Mouse (Mus musculus) embryonic facial prominence, embryonic 14.5 days (tissue): ENCODE data around the gene Rin1. TPM values are rescaled to one million over a fixed set of nuclear protein-coding genes. Genes with fewer than 3 reads are reported as not detected.

Experiments
- ATAC-seq: fragments of 200-750 bp; cut with Nextera tagmentation; 2 replicates; pipeline ENCODE4 v1.8.0; 2017; ENCODE audit warnings: low read depth, moderate number of reproducible peaks, moderate TSS enrichment
- DNase-seq: peaks from one replicate; pipeline ENCODE4 v3.0.0-alpha.2; 2015; ENCODE audit warnings: low spot score
- H3K27ac ChIP-seq: fragments of 300-500 bp; sonication (generic); replicated peaks from 2 replicates; pipeline ENCODE4 v1.5.1; 2014; ENCODE audit warnings: low read depth, mild to moderate bottlenecking, low read length, moderate library complexity
- H3K27me3 ChIP-seq: fragments of 300-500 bp; sonication (generic); replicated peaks from 2 replicates; pipeline ENCODE4 v1.6.1; 2014; ENCODE audit warnings: low read length; ENCODE audit not compliant: control insufficient read depth, insufficient read depth
- H3K36me3 ChIP-seq: fragments of 300-500 bp; sonication (generic); 2 replicates; pipeline ENCODE4 v1.6.1; 2014; ENCODE audit warnings: low read length, mixed read lengths; ENCODE audit not compliant: control insufficient read depth, insufficient read depth
- H3K4me1 ChIP-seq: fragments of 300-500 bp; sonication (generic); 2 replicates; pipeline ENCODE4 v1.6.1; 2014; ENCODE audit warnings: antibody characterized with exemption, low read length; ENCODE audit not compliant: control insufficient read depth, insufficient read depth
- H3K4me2 ChIP-seq: fragments of 300-500 bp; sonication (generic); 2 replicates; pipeline ENCODE4 v1.6.1; 2014; ENCODE audit warnings: low read depth, mild to moderate bottlenecking, low read length, moderate library complexity, mixed read lengths
- H3K4me3 ChIP-seq: fragments of 300-500 bp; sonication (generic); 2 replicates; pipeline ENCODE4 v1.5.1; 2014; ENCODE audit warnings: low read depth, mild to moderate bottlenecking, low read length
- H3K9ac ChIP-seq: fragments of 300-500 bp; sonication (generic); 2 replicates; pipeline ENCODE4 v1.6.1; 2014; ENCODE audit warnings: low read depth, mild to moderate bottlenecking, low read length, moderate library complexity, mixed read lengths
- H3K9me3 ChIP-seq: fragments of 300-500 bp; sonication (generic); 2 replicates; pipeline ENCODE4 v1.6.1; 2016; ENCODE audit warnings: low read length; ENCODE audit not compliant: control insufficient read depth
- WGBS: fragments of 180-500 bp; shearing (Covaris S2); extraction: QIAGEN DNeasy Blood & Tissue Kit; methylation state at CpG from one replicate; pipeline ENCODE4 v1.1.7; 2014; 5-methylcytosine and 5-hydroxymethylcytosine counted together
- polyA plus RNA-seq: library from polyadenylated mRNA; unstranded; fragments of >200 nt; fragmentation: Nextera tagmentation; extraction: Ambion mirVana; gene quantifications from 2 replicates; pipeline ENCODE4 v1.2.1, GENCODE M21; 2014

Gene Rin1
- polyA plus RNA-seq, 1 experiment from 2014 or later, result 3.0 TPM

DNA sequence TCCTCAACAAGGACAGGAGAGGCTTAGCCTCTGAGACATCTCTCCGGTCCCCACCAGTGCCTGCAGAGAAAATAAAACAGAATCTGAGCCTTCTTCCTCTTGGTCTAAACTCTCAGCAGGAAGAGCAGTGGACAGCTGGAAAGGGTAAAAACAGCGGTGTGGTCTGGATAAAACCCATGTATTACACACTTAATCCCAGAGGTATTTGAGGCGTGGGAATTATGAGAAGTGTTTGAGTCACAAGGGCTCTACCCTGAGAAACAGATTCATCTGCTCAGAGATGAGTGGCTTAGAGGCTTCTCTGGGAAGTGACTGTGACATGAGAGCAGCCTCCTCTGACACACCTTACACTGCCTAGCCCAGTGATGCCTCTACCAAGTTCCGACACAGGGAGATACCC lies 32.7 kb upstream of the Rin1 start:
- 80% methylated on average over 4 of the region's 4 CpGs for WGBS
- peaks cover 7% of the 10 kb centered on the region; the same call in 1 of the 2 replicates for H3K4me1 ChIP-seq
- no peak for ATAC-seq
- H3K36me3 ChIP-seq, result no peaks in the 10 kb centered on the region
- peak; percentile 62 for DNase-seq
- H3K4me2 ChIP-seq, result no peak overlapping the region
- no peaks in the 10 kb centered on the region for H3K27me3 ChIP-seq
- no peak overlapping the region for H3K27ac ChIP-seq
- no peak overlapping the region for H3K4me3 ChIP-seq
- no peak overlapping the region for H3K9ac ChIP-seq
- H3K9me3 ChIP-seq, result no peaks in the 10 kb centered on the region

- H3K27me3 ChIP-seq, result no peaks in the 10 kb centered on the region
- 76% methylated on average over 3 of the region's 3 CpGs for WGBS
Measured at GRCm38 (mm10) chr19:5018191-5018590, 32.1 kb upstream of the Rin1 start.

DNA sequence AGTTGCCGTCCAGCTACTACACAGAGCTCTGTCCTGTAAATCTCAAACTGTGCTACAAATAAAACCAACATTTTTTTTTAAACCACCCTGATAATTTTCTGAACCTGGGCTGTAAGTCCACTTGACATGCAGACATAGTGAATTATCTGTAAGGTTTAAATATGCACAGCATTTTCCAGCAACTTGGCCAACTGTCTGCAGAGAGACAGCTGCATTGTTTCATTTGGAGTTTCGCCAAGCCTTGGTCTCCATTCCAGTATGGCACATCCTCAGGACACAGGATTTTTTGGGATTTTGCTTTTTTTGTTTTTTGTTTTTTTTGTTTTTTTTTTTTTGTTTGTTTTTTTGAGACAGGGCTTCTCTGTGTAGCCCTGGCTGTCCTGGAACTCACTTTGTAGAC lies 28.9 kb upstream of the Rin1 start:
- no peaks in the 10 kb centered on the region for H3K36me3 ChIP-seq
- H3K27me3 ChIP-seq, result no peaks in the 10 kb centered on the region
- peak; percentile 51 for DNase-seq
- H3K27ac ChIP-seq, result no peak overlapping the region
- no peaks in the 10 kb centered on the region for H3K4me1 ChIP-seq
- H3K9ac ChIP-seq, result no peak overlapping the region
- 85% methylated on average over 2 of the region's 2 CpGs for WGBS
- no peaks in the 10 kb centered on the region for H3K9me3 ChIP-seq
- H3K4me3 ChIP-seq, result no peak overlapping the region
- ATAC-seq, result no peak
- H3K4me2 ChIP-seq, result no peak overlapping the region

More at GRCm38 (mm10) chr19:5018191-5018590, 32.1 kb upstream of the Rin1 start:
- no peaks in the 10 kb centered on the region for H3K36me3 ChIP-seq
- no peak overlapping the region for H3K4me3 ChIP-seq
- no peak overlapping the region for H3K4me2 ChIP-seq
- DNase-seq (no peak), ATAC-seq (no peak)
- H3K27ac ChIP-seq, result no peak overlapping the region
- peaks cover 7% of the 10 kb centered on the region; the same call in 1 of the 2 replicates for H3K4me1 ChIP-seq
- no peaks in the 10 kb centered on the region for H3K9me3 ChIP-seq
- H3K9ac ChIP-seq, result no peak overlapping the region

GRCm38 (mm10) chr19:5023621-5024479 lies 26.4 kb upstream of the Rin1 start, which contains the start of gene Slc29a2:
TSS of gene Slc29a2 (plus strand) at chr19:5023860.
- Histone ChIP-seq H3K9me3 (no peaks in the 10 kb centered on the region), H3K4me1 (no peaks in the 10 kb centered on the region), H3K9ac (peak within 1 kb of the TSS; percentile 80), H3K36me3 (peaks cover 12% of the 10 kb centered on the region; the same call in 1 of the 2 replicates), H3K27ac (peak within 1 kb of the TSS; percentile 78), H3K27me3 (no peaks in the 10 kb centered on the region), H3K4me3 (peak within 1 kb of the TSS; percentile 73), H3K4me2 (peak within 1 kb of the TSS; percentile 93)
- DNase-seq (peak; percentile 96), ATAC-seq (peak; percentile 95)
- WGBS, result under 1% methylated on average over 57 of the region's 62 CpGs

DNA sequence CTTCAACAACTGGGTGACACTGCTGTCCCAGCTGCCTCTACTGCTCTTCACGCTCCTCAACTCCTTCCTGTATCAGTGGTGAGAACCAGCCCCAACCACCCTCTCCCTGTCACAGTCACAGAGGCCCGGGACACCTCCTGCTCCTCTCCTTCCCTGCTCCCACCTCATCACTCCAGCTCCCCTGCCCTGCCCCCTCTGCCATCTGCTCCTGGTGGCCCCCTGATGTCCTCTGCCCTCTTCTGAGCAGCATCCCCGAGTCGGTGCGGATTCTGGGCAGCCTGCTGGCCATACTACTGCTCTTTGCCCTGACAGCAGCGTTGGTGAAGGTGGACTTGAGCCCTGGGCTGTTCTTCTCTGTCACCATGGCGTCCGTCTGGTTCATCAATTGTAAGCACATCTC lies 24.2 kb upstream of the Rin1 start:
- ATAC-seq (no peak), DNase-seq (no peak)
- Histone ChIP-seq H3K4me1 (no peaks in the 10 kb centered on the region), H3K9me3 (no peaks in the 10 kb centered on the region), H3K27me3 (no peaks in the 10 kb centered on the region), H3K9ac (no peak overlapping the region), H3K4me3 (no peak overlapping the region), H3K36me3 (peaks cover 25% of the 10 kb centered on the region; the same call in 1 of the 2 replicates), H3K4me2 (no peak overlapping the region), H3K27ac (no peak overlapping the region)
- WGBS, result 87% methylated on average over 8 of the region's 8 CpGs

DNA sequence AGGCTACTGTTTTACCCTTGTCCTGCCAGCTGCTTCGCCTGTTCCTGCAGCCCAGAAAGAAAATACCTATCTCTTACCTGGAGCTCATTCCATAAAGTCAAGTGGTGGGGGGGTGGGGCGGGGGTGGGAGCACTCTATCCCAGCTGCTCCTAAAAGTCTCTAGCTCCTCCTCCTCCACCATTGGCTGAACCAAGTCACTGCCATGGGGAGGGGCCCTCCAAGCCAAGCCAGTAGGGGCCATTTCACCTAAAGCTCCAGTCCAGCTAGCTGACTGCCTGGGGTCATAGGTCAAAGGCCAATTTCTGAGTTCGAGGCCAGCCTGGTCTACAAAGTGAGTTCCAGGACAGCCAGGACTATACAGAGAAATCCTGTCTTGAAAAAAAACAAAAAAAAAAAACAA lies 17.6 kb upstream of the Rin1 start:
- no peak for ATAC-seq
- H3K27ac ChIP-seq, result no peak overlapping the region
- whole genome bisulfite sequencing, result 84% methylated on average over 3 of the region's 3 CpGs

DNA sequence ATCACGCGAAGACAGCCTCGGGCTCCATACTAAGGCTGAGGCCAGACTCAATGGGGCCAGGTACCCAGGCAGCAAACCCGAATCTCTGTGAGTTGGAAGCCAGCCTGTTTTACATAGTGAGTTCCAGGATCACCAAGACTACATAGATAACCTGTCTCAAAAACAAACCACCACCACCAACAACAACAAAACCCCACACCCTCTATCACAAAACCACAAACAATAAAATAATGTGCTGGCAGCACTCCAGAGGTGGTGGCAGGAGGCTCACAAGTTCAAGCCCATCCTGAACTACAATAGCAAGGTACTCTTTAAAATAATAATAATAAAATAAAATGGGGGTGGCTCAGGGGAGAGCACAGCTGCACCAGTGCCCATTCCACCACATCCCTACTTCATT lies 13.7 kb upstream of the Rin1 start:
- Histone ChIP-seq H3K27me3 (no peaks in the 10 kb centered on the region), H3K9me3 (no peaks in the 10 kb centered on the region), H3K4me3 (no peak overlapping the region), H3K9ac (no peak overlapping the region), H3K27ac (no peak overlapping the region), H3K4me1 (peaks cover 17% of the 10 kb centered on the region), H3K36me3 (no peaks in the 10 kb centered on the region), H3K4me2 (no peak overlapping the region)
- 69% methylated on average over 4 of the region's 4 CpGs for WGBS
- DNase-seq (no peak), ATAC-seq (no peak)

More for the DNA sequence above, 17.6 kb upstream of the Rin1 start:
- Histone ChIP-seq H3K4me3 (no peak overlapping the region), H3K9ac (no peak overlapping the region), H3K4me2 (no peak overlapping the region), H3K36me3 (peaks cover 17% of the 10 kb centered on the region; the same call in 1 of the 2 replicates), H3K27me3 (no peaks in the 10 kb centered on the region), H3K9me3 (no peaks in the 10 kb centered on the region), H3K4me1 (no peaks in the 10 kb centered on the region)
- no peak for DNase-seq

DNA sequence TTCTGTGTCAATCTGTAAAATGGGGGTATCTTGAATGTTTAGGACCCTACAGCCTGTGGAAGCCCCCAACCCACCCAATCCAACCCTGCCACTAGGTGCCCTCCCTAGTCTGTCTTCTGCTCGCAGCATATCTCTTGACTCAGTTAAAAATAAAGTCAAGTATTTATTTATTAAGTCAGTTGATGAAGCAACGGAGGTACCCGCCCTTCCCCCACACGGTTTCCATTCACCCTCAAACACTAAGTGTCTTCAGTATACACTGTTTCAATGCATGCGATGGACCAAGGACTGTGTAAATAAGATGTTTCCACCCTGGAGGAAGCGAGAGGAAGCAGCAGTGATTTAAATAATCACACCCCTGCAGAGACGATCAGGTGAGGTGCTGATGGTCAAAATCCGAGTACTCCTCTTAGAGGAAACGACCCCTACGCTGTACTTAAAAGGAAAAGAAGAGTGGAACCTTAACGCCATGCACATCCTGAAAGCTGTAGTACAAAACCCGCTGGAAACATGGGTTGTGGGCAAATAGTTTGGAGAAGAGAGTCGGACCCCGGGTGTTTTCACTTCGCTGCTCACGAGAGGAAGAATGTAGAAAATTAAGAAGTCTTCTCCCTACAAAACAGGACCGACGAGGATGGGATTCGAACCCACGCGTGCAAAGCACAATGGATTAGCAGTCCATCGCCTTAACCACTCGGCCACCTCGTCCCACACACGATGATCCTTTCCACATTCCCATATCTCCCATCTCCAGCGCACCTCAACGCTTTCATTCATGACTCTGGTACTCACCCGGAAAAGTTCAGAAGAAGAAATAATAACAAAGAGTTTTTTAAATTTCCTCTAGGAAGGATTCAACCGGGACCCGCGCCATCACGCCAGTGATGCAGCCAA lies 12.4 kb upstream of the Rin1 start:
- peaks cover 21% of the 10 kb centered on the region for H3K4me1 ChIP-seq
- peak overlapping the region; percentile 73 for H3K27ac ChIP-seq
- peak overlapping the region; percentile 99 for H3K4me2 ChIP-seq
- H3K27me3 ChIP-seq, result no peaks in the 10 kb centered on the region
- DNase-seq (peak; percentile 91), ATAC-seq (peak; percentile 58)
- peaks cover 7% of the 10 kb centered on the region; the same call in 1 of the 2 replicates for H3K36me3 ChIP-seq
- peak overlapping the region; percentile 87 for H3K4me3 ChIP-seq
- H3K9ac ChIP-seq, result peak overlapping the region; percentile 90
- 3% methylated on average over 32 of the region's 32 CpGs for WGBS
- H3K9me3 ChIP-seq, result no peaks in the 10 kb centered on the region
